Mouse (Mus musculus): Measurements from ENCODE around the gene Prr14l.

GRCm38 (mm10) chr5:32849178-32849577 is 4.9 kb downstream of the Prr14l start:
- TF ChIP-seq NELFE (IDR thresholded peaks at IDR 0.05; ENCODE audit: low read depth, low read length) (no peak), ZNF384 (IDR thresholded peaks at IDR 0.05; ENCODE audit: low read depth, low read length) (no peak), CTCF (IDR thresholded peaks at IDR 0.05 in 2 of 3, conservative IDR thresholded peaks at IDR 0.05 in 1 of 3; ENCODE audit: control insufficient read depth in 1 of 3, insufficient read depth in 1 of 3, low read depth in 2 of 3, low read length in 3 of 3, poor library complexity in 1 of 3, severe bottlenecking in 1 of 3) (no peak), POLR2A (IDR thresholded peaks at IDR 0.05; ENCODE audit: control insufficient read depth in 1 of 2, insufficient read depth in 1 of 2, low read depth in 1 of 2, low read length in 2 of 2, poor library complexity in 1 of 2) (no peak), RCOR1 (IDR thresholded peaks at IDR 0.05; ENCODE audit: low read depth, low read length) (peak; percentile 84), POLR2AphosphoS5 (IDR thresholded peaks at IDR 0.05; ENCODE audit: borderline replicate concordance, low read depth, low read length) (no peak), HCFC1 (IDR thresholded peaks at IDR 0.05; ENCODE audit: low read depth, low read length) (peak; percentile 64), MAZ (IDR thresholded peaks at IDR 0.05; ENCODE audit: low read depth, low read length) (peak; percentile 91), MAX (IDR thresholded peaks at IDR 0.05; ENCODE audit: low read length) (peak; percentile 62), MYC (IDR thresholded peaks at IDR 0.05; ENCODE audit: low read depth, low read length) (peak; percentile 58; the same call in 1 of the 2 replicates), EP300 (IDR thresholded peaks at IDR 0.05; ENCODE audit: low read depth in 1 of 2, low read length in 2 of 2) (peak; percentile 94 to 97)
